Mouse (Mus musculus): Measurements from ENCODE around the gene Ganab.
"Not testable (repeated sequence)": the region's sequence is repeated elsewhere in the genome, so short reads cannot be mapped to it uniquely, and the experiment has no call there.

Ganab gene

DNA sequence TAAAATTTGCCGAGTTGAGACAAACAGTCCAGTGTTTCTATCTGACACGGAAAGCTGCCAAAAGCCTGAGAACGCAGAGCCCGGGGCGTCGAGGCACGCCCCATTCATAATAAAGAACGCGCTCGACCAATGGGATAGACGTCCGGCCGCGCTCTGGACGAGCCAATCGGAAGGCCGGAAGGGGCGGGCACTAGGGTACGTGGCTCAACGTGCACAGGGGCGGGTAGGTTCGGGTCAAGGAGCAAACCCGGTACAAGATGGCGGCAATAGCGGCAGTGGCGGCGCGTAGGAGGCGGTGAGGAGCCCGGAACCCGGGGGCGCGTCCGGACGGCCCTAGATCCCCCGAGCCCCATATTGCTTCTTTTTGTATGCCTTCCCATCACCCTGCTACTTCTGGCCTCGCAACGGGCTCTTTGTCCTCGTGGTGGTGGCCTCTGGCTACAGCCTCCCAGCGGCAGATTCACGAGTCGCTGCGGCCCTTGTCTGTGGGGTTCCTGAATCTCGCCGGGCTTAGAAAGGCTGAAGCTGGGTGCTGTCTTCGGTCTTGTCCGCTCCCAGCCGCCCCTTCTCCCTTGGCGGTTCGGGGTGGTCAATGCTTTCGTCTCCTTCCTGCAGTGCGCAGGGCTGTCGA is at the start of gene Ganab:
Ganab (plus strand) TSS at position 207 of the 631 bp plus-strand sequence.
- DNase-seq (ENCODE audit: low spot score), result peak; percentile 96

- no peak for DNase-seq (ENCODE audit: low spot score)
Observed at GRCm38 (mm10) chr19:8848356-8848755, 49.5 kb upstream of the Ganab start.

GRCm38 (mm10) chr19:8850402-8850901 is 47.4 kb upstream of the Ganab start, which contains the start of gene Lrrn4cl:
TSS of gene Lrrn4cl (plus strand) at chr19:8850768.
- no peak for DNase-seq (ENCODE audit: low spot score)

DNA sequence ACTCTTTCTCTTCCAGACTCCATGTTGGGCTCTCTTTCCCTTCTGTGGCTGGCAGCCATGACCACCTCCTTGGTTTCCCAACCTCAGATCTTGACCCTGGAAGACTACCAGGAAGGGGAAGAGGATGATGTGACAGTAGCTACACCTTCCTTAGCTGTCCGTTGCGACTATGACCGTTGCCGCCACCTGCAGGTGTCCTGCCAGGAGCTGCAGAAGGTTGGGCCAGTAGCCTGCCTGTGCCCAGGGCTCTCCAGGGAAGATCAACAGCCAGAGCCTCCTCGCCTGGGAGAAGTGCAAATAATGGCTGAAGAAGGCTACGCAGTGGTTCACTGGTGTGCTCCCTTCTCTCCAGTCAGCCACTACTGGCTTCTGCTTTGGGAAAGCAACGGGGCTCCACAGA is 46.2 kb upstream of the Ganab start:
- DNase-seq (ENCODE audit: low spot score), result no peak

- DNase-seq (ENCODE audit: low spot score), result no peak
Observed at GRCm38 (mm10) chr19:8852236-8852928, 45.5 kb upstream of the Ganab start.

GRCm38 (mm10) chr19:8853117-8853516 is 44.8 kb upstream of the Ganab start:
- DNase-seq (ENCODE audit: low spot score), result no peak

DNA sequence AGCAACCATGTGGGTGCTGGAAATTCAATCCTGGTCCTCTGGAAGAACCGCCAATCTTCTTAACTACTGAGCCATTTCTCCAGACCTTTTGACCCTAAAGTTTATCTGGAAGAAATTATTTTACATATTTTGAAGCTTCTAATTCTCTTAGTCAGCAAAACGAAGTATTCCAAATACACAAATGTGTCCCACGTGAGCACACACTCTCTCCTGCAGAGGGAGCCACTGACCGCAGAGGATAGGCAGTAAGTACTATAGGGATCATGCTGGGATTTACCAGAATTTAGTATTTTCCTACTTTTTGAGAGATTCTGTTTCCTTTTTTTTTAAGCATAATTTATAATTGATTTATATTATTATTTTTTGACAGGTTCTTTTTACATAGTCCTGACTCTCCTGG is 40.2 kb upstream of the Ganab start:
- peak; percentile 60 for DNase-seq (ENCODE audit: low spot score)

DNA sequence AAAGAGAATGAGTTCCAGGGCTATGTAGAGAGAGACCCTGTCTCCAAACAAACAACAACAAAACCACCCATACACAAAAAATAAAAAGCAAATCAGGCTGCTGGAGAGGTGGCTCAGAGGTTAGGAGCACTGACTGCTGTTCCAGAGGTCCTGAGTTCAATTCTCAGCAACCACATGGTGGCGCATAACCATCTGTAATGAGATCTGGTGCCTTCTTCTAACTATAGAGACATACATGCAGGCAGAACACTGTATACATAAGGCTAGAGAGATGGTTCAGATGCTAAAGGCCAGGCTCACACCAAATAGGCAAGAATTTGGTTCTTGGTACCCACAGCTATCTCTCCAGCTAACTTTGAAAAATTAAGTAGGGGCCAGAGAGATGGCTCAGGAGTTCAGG is 38.9 kb upstream of the Ganab start:
- no peak for DNase-seq (ENCODE audit: low spot score)

GRCm38 (mm10) chr19:8864265-8864664 is 33.6 kb upstream of the Ganab start:
- DNase-seq (ENCODE audit: low spot score), result no peak

- DNase-seq (ENCODE audit: low spot score), result not testable (repeated sequence)
Observed at GRCm38 (mm10) chr19:8870381-8870780, 27.5 kb upstream of the Ganab start.

DNA sequence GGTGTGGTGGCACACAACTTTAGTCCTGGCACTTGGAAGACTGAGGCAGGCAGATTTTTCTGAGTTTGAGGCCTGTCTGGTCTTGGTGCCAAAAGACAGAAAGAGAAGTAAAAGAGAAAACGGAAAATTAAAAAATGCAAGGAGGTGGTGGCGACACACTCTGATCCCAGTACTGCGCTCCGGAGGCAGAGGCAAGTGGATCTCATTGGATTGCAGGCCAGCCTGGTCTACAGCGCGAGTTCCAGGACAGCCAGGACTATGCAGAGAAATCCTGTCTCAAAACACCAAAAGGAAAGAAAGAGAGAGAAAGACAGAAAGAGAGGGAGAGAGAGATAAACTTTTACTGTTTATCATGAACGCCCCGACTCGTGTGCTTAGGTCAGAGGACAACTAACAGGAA is 27.0 kb upstream of the Ganab start:
- no peak for DNase-seq (ENCODE audit: low spot score)

DNA sequence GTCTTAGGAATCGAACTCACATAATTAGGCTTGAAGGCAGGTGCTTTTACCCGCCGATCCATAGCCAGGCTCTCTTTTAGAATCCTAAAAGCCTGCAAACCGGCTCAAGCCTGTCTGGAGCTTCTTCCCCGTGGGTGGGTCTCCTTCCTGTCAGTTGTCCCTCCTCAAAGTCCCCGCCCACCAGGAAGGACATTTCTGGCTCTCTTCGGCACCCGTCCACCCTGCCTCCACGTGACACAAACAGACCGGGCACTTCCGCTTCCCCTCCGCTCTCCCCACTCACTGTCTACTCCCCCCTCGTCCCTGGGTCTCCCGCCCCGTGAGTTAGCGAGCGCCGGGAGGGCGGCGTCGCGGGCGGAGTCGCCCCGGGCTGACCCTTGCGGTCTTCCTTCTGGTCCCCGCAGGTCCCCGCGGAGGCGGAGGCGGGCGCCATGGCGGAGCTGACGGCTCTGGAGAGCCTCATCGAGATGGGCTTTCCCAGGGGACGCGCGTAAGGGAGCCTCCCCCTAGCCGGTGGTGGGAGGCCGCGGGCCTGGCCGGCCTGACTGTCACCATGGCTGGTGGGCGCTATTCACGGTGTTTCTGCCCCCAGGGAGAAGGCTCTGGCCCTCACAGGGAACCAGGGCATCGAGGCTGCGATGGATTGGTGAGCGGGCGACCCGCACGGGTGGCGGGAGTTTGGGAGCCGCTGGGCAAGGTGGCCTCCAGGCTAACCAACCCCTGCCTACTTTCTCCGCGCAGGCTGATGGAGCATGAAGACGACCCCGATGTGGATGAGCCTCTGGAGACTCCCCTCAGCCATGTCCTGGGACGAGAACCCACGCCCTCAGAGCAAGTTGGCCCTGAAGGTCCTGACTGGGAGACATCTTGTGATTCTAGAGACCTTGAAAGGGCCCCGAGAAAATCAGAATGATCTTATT is 26.3 kb upstream of the Ganab start, which contains the start of gene Ubxn1:
Ubxn1 (plus strand) TSS at position 230 of the 920 bp plus-strand sequence.
- DNase-seq (ENCODE audit: low spot score), result peak; percentile 96

GRCm38 (mm10) chr19:8872266-8872840 is 25.5 kb upstream of the Ganab start:
- no peak for DNase-seq (ENCODE audit: low spot score)

GRCm38 (mm10) chr19:8875031-8875430 is 22.8 kb upstream of the Ganab start:
- no peak for DNase-seq (ENCODE audit: low spot score)

GRCm38 (mm10) chr19:8880311-8881033 is 17.4 kb upstream of the Ganab start, which contains the start of gene Uqcc3:
TSS of gene Uqcc3 (minus strand) at chr19:8880923.
- peak; percentile 86 for DNase-seq (ENCODE audit: low spot score)

DNA sequence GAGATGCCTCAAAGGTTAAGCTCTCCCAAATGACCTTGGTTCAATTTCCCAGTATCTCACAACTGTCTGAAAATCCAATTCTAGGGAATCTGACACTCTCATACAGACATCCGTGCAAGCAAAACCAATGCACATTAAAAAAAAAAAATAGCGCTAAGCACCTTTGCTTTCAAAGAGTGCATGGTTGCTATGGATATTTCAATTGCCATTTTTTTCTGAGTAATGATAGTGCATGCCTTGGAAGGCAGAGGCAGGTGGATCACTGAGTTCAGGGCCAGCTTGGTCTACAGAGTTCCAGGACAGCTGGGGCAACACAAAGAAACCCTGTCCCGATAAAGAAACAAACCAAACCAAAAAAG is 16.9 kb upstream of the Ganab start:
- DNase-seq (ENCODE audit: low spot score), result no peak

- no peak for DNase-seq (ENCODE audit: low spot score)
Observed at GRCm38 (mm10) chr19:8883616-8884015, 14.3 kb upstream of the Ganab start, which contains the start of the genes Lbhd1 and Gm49403. TSS of gene Lbhd1 (plus strand) at chr19:8883732. TSS of gene Gm49403 (plus strand) at chr19:8883930.

GRCm38 (mm10) chr19:8886916-8887584 is 10.8 kb upstream of the Ganab start:
- no peak for DNase-seq (ENCODE audit: low spot score)

- DNase-seq (ENCODE audit: low spot score), result peak; percentile 59
Observed at GRCm38 (mm10) chr19:8887585-8888463, 10.0 kb upstream of the Ganab start.
